Comparison of ENCODE assay signal across 9 mouse cellular contexts in genomic region chr11:36073074-36073818, GRCm38 (mm10).
DNase-seq lines count a peak whose midpoint lies in the region; ATAC-seq and TF ChIP-seq lines count a peak whose summit lies in the region.
"Had no signal": no experiment of that assay in that cellular context is flagged by ENCODE, and none has a peak within 500 bp of the region (broad histone marks: within the 10 kb centered on the region; RNA-seq: fewer than 3 reads in every experiment).

No protein-coding gene starts in this region.

- no peak overlapping the region for H3K9ac ChIP-seq in neural tube, embryonic 13.5 days
- H3K9ac ChIP-seq in liver, postnatal 0 days (replicated peaks): no peak overlapping the region
- H3K9ac ChIP-seq: liver, embryonic 14.5 days had no signal

- H3K36me3 ChIP-seq in neural tube, embryonic 13.5 days: no peaks in the 10 kb centered on the region
- no peaks in the 10 kb centered on the region for H3K36me3 ChIP-seq in liver, postnatal 0 days (replicated peaks; ENCODE audit: insufficient read depth, low read length)
- no peaks in the 10 kb centered on the region for H3K36me3 ChIP-seq in kidney, adult 2 months (ENCODE audit: control insufficient read depth, insufficient read depth, low read length)

- no peaks in the 10 kb centered on the region for H3K9me3 ChIP-seq in neural tube, embryonic 13.5 days
- H3K9me3 ChIP-seq in liver, postnatal 0 days (ENCODE audit: low read length): no peaks in the 10 kb centered on the region

- ATAC-seq in neural tube, embryonic 13.5 days (ENCODE audit: low read depth): peak; percentile 43; the same call in 1 of the 2 replicates
- no peak for ATAC-seq in liver, postnatal 0 days

- no peak for TF ChIP-seq EP300 in liver, postnatal 0 days (IDR thresholded peaks at IDR 0.05; ENCODE audit: low read depth)

- no peak for TF ChIP-seq CTCF in liver, postnatal 0 days (IDR thresholded peaks at IDR 0.05; ENCODE audit: low read depth)
- no peak for TF ChIP-seq CTCF in kidney, adult 2 months (conservative IDR thresholded peaks at IDR 0.05; ENCODE audit: insufficient read depth, insufficient read length, low read depth, low read length)

- no peaks in the 10 kb centered on the region for H3K27me3 ChIP-seq in neural tube, embryonic 13.5 days
- H3K27me3 ChIP-seq in liver, postnatal 0 days (ENCODE audit: insufficient read depth, low read length): no peaks in the 10 kb centered on the region
- no peaks in the 10 kb centered on the region for H3K27me3 ChIP-seq in kidney, adult 2 months (replicated peaks; ENCODE audit: control insufficient read depth, insufficient read depth, low read length)

- H3K4me3 ChIP-seq in neural tube, embryonic 13.5 days: no peak overlapping the region
- no peak overlapping the region for H3K4me3 ChIP-seq in liver, postnatal 0 days (ENCODE audit: low read depth, low read length)
- no peak overlapping the region for H3K4me3 ChIP-seq in kidney, adult 2 months (ENCODE audit: insufficient read depth, low read depth, low read length)

- no peak overlapping the region for H3K4me2 ChIP-seq in neural tube, embryonic 13.5 days
- no peak overlapping the region for H3K4me2 ChIP-seq in liver, postnatal 0 days (ENCODE audit: low read depth, low read length)

- WGBS in neural tube, embryonic 13.5 days: 84% methylated on average over 8 of the region's 8 CpGs
- WGBS in liver, postnatal 0 days (ENCODE audit: insufficient replicate concordance): 67% methylated on average over 8 of the region's 8 CpGs
- 69% methylated on average over 8 of the region's 8 CpGs for WGBS in kidney, adult 2 months

- intact Hi-C loops in left cerebral cortex, postnatal 10 days (cut with DNase I): no loop called here

- peaks cover 15% of the 10 kb centered on the region for H3K4me1 ChIP-seq in neural tube, embryonic 13.5 days (replicated peaks)
- H3K4me1 ChIP-seq in liver, postnatal 0 days (ENCODE audit: insufficient read depth): no peaks in the 10 kb centered on the region
- no peaks in the 10 kb centered on the region for H3K4me1 ChIP-seq in kidney, adult 2 months (ENCODE audit: control insufficient read depth, insufficient read depth, low read length)

- H3K27ac ChIP-seq in neural tube, embryonic 13.5 days (replicated peaks): peak overlapping the region; percentile 42; the same call in 1 of the 2 replicates
- H3K27ac ChIP-seq in liver, postnatal 0 days (ENCODE audit: low read depth): no peak overlapping the region
- H3K27ac ChIP-seq in kidney, adult 2 months (ENCODE audit: insufficient read depth, low read depth, low read length): no peak overlapping the region
- H3K27ac ChIP-seq: liver, embryonic 14.5 days had no signal

- no peak for DNase-seq in neural tube, embryonic 10.5 days (ENCODE audit: extremely low spot score, low spot score)
- DNase-seq in cerebellum, postnatal 36 days: peak; percentile 77 to 84
- DNase-seq in left cerebral cortex, postnatal 10 days (ENCODE audit: extremely low spot score in 1 of 2, low spot score in 2 of 2): peak; percentile 39 to 70
- no peak for DNase-seq in liver, postnatal 0 days
- DNase-seq in adrenal gland, adult 18-20 months (ENCODE audit: low spot score in 2 of 2): no peak
- DNase-seq in kidney, adult 2 months: no peak
- DNase-seq: heart, adult 11 months had no signal

- no peak for TF ChIP-seq POLR2A in kidney, adult 2 months (IDR thresholded peaks at IDR 0.05; ENCODE audit: low read depth, low read length)

Comparison
In these comparisons a context has a peak if more than half of its experiments do, and no peak if none do; other contexts are left out.
1. DNase-seq: peak in cerebellum, postnatal 36 days (2 of 2) and left cerebral cortex, postnatal 10 days (2 of 2); none in neural tube, embryonic 10.5 days (single experiment), liver, postnatal 0 days (single experiment), adrenal gland, adult 18-20 months (0 of 2) and kidney, adult 2 months (single experiment).